Mouse (Mus musculus) brain, embryonic 18.5 days (tissue): ENCODE results near the gene Exosc5.

Experiments used
- DNase-seq: peaks from one replicate; pipeline ENCODE4 v3.0.0-alpha.2; 2012; ENCODE audit warnings: low read depth, low spot score

The Exosc5 gene

DNA sequence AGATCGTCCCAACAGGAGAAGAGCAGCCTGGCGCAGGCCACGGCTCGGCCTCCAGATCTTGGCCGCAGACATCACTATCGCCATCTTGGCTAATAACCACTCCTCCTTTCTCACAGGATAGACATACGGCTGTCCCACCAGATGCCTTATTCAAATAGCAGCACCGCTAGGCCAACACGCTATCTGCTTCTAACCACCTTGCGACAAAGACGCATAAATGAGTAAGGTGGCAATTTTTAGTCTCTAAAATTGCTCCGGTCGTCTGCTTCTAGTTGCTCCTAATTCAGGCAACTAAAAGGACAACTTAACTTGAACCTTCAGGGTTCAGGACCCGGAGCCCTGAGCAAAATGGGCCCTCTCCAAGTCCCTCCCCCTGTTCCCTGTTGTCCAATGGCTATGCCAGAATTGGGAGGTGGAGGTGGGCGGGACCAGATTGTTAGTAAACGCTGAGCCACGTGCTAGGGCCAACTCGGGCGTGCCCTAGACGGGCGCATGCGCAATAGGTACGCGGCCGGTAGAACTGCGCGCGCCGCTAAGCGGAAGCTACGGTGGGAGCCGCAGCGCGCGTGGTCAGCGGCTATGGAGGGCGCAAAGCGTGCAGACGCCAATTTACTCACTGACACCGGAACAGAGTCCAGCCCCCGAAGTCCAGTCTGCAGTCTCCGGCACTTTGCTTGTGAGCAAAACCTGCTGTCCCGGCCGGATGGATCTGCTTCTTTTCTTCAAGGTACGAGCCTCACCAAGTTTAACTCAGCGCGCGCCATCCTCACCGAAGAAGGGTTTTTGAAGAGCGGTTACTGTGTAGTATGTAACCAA lies at the start of gene Exosc5, which contains the start of gene Bckdha:
TSS of gene Exosc5 (plus strand) at position 508 of the 816 bp plus-strand sequence.
TSS of gene Bckdha (minus strand) at position 325 of the 816 bp plus-strand sequence.
- peak; percentile 99 for DNase-seq

DNA sequence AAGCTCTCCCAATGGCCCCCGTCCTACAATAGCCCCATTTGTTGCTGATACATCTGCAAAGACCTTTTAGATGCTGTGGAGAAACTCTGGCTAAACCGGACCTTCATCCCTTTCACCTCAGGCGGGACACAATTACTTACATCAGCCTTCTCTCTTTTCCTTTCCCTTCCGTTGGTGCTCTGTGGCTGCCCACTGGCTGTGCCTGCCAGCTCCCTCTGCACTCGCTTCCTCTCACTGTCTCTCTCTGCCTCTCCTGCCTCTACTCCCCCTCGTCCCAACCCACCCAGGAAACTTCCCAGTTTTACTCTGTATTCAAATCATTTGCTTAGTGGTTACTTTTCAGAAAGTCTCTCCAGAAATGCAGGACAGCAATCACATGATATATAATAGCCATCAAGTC lies 48.9 kb upstream of the Exosc5 start:
- no peak for DNase-seq

- DNase-seq = no peak
Observed at GRCm38 (mm10) chr7:25611501-25611900, 47.5 kb upstream of the Exosc5 start.

DNA sequence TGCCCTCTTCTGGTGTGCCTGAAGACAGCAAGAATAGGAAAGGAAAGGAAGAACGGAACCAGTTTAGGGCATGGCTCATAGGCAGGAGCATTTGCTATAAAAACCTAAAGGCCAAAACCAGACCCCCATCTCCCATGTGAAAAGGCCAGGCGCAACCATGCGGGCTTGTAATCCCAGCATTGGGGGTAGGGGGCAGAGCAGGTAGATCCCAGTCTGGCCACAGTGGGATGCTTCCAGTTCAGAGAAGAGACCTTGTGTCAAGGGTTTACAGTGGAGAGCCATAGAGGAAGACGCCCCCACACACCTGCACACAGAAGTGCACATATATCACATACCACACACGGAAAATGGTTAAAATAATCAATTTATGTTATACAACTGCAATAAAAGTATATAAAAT lies 44.9 kb upstream of the Exosc5 start:
- DNase-seq = no peak

- no peak for DNase-seq
Observed at GRCm38 (mm10) chr7:25614831-25615705, 43.9 kb upstream of the Exosc5 start.

DNA sequence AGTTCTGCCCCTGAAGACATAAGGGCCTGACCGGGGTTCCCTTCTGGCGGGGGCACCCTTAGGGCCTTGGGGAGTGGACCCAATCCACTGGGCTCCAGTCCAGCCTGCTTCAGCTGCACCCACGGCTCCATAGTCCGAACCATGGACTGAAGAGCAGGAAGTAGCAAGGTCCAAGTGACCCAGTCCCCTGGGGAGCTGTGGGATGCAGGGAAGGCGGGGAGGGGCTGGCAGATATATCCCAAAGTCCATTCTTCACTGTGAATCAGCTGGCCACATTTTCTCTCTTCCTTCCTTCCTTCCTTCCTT lies 43.3 kb upstream of the Exosc5 start, which contains the start of gene Erich4:
TSS of gene Erich4 (minus strand) at position 187 of the 306 bp plus-strand sequence.
- DNase-seq = no peak

DNA sequence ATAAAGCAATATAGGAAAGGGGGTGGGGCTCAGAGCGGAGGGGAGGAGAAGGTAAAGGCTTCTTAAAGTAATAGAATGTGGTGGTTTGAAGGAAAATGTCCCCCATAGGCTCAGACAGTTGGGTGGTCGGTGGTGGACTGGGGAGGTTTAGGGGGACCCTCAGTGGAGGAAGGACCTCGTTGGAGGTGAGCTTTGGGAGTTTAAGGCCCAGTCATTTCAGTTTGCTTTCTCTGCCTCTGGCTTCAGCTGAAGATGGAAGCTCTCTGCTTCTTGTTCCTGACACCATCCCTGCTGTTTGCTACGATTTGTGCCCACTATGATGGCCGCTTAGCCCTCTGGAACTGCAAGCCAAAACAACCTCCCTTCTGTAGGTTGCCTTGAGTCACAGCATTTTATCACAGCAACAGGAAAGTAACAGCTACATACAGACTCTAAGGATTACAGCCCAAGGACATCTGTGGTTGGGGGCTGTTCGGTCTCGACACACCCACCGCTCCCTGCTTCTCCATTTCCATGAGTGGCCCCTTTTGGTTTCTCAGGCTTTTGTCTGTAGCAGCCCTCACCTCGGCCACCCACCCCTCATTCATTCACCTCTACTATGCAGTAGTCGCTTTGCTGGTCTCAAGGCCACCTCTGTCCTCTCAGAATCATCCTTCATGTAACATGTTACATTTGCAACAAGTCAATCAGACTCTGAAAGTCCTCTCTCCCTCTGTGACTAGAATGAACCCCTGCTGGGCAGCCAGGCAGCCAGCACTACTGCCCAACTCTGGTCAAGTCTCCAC lies 41.4 kb upstream of the Exosc5 start:
- no peak for DNase-seq

DNA sequence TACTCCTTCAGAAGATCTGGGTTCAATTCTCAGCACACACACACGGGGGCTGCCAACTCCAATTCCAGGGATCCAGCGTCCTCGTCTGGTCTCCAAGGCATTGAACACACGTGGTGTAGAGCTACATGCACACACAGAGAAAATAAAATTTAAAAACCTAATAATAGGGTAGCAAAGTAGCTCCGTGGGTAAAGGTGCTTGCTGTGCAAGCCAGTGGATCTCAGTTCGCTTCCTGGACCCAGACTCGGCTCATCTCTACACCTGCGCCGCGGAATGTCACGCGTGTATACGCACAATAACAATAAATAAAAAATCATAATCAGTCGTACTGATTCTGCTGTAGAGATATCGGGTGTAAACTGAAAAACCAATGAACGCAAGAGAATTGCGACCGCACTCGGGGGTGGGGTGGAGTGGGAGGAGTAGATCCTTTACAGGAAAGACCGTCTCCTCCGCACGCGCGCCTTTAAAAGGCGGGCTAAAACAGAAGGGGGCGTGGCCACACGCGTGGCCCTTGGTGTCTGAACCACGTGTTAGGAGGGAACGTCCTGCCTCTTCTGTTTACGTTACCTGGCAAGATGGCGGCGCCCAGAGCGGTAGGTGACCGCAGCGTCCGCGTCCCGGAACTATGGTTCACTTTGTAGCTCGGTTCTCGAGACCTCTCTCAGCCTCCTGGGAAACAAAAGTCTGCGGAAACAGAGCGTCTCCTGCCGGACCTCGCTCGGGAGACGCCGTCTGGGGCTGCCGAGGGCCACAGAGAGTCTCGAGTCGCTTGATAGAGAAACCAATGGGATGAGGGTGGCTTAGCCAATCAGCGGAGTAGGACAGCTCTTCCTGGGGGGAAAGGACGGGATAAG lies 39.9 kb upstream of the Exosc5 start, which contains the start of gene Dmac2:
TSS of gene Dmac2 (plus strand) at position 550 of the 857 bp plus-strand sequence.
- peak; percentile 86 for DNase-seq

DNA sequence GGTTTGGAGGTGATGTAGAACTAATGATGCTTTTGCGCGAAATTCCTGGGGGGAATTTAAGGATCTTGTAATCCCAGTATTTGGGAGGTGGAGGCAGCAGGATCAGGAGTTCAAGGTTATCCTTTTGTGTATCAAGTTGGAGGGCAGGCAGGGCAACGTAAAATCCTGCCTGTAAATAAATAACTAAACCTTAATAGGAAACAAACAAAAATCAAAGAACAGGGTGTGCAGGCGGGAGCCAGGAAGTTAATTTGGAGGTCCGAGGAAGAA lies 39.3 kb upstream of the Exosc5 start:
- DNase-seq = no peak

DNA sequence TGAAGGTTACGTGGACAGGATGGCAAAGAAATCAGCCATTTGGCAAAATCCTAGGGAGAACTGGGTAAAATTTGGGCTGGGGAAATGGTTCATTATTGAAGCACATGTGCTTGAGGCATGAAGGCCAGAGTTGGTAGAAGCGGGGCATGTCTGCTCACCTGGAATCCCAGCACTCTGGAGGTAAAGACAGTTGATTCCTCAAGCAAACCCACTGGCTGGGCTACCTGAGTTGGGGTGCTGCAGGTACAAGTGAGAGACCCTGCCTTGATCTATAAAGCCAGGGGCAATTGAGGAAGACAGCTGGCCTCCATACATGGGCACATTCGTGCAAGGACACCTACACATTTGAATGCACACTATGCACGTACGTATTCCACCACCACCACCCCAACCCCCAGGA lies 38.9 kb upstream of the Exosc5 start:
- no peak for DNase-seq

DNA sequence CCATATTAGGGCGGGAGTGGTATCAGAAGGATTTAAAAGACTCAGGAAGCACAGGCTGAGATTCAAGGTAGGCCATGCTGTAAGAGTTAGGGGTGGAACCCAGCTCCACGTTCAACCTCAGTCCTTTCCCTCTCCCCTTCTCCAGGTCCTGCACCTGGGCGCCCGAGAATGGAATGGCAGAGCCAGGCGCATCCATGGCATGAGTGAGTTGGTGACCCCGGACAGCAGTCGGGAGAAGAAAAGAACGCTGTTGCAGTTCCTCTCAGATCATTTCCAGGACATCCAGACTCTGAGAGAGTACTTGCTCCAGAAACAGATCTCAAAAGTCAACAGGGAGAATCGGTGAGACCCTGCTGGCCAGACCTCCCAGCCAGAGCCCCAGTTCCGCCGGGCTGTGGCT lies 38.2 kb upstream of the Exosc5 start:
- no peak for DNase-seq

DNA sequence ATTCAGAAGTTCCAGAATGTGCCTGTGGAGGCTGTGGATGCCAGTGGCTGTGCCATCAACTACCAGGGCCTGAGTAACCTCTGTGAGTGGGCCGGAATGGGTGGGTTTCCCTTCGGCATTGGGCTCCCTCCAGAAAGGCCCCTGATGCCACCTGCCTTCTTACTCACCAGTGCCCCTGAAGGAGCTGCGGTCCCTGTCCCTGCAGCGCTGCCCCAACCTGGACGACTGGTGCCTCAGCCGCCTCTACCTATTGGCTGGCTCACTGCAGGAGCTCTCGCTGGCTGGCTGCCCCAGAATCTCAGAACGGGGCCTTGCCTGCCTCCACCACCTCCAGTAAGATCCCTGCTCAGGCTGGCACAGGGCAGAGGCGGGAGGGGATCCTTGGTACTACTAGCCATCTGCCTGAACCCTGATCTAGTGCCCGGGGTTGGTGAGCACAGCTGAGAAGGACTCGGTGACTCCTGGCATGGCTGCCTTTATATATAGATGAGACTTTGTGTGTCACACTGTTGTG lies 35.0 kb upstream of the Exosc5 start:
- no peak for DNase-seq

GRCm38 (mm10) chr7:25624851-25625250 lies 34.1 kb upstream of the Exosc5 start:
- no peak for DNase-seq

DNA sequence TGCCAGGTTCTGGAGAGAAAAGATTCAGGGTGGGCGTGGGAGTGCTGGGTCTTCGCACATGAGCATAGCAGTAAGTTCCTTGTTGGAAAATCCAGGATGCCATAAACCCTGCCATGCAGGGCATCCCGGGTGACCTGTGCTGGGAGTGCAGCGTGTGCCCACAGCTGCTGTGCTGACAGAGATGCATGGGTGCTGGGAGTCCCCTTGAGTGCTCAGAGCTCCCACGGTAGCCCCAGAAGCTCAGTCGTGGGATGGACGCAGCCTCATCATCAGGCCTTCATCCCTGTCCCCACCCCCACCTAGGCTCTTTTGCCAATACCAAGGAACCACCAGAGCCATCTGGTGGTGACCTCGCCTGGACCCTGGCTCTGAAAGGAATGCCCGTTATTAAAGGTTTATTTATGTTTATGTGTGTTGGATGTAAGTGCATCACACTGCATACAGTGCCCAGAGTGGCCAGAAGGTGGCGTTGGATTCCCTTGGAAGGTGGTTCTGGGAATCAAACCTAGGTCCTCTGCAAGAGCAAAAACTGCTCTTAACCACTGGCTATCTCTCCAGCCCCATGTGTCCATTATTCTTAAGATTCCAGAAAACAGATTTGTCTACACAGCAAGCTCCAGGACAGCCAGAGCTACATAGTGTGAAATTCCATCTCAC lies 33.2 kb upstream of the Exosc5 start:
- no peak for DNase-seq

- no peak for DNase-seq
Observed at GRCm38 (mm10) chr7:25626509-25627430, 32.2 kb upstream of the Exosc5 start, which contains the start of gene B3gnt8. B3gnt8 (plus strand) TSS chr7:25626654.

- no peak for DNase-seq
Observed at GRCm38 (mm10) chr7:25627431-25628322, 31.3 kb upstream of the Exosc5 start.

GRCm38 (mm10) chr7:25628323-25628620 lies 30.7 kb upstream of the Exosc5 start:
- DNase-seq = no peak

DNA sequence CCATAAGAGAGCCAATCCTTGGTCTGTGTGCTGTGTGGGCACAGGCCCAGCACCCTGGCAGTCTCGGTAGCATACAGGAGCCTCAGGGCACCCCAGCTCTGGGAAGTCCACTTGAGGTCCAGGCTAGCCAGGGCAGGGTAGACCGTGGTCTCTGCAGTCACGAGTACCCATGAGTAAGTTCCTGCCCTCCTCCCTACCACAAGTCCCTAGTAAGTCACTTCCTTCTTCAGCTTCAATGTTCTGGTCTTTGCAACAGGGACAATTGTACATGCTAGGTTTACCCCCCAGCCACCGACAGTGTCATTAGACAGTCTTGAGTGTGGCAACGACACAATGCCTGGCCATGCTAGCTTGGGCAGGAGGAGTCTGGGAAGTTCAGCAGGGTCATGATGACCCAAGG lies 26.3 kb upstream of the Exosc5 start:
- no peak for DNase-seq
